Mouse (Mus musculus) frontal cortex, adult (tissue): ENCODE measurements around the gene Gm20388.

Experiments
- ATAC-seq: cut with Nextera tagmentation; 2 replicates; pipeline ENCODE4 v1.9.2; 2017; ENCODE audit warnings: mild to moderate bottlenecking, moderate library complexity, mixed read lengths; ENCODE audit not compliant: low TSS enrichment

The Gm20388 gene

GRCm38 (mm10) chr8:120291650-120292049 is 381.0 kb downstream of the Gm20388 start:
- no peak for ATAC-seq

- peak; percentile 32 for ATAC-seq
Observed at GRCm38 (mm10) chr8:120292316-120293107, 381.9 kb downstream of the Gm20388 start.

GRCm38 (mm10) chr8:120293421-120294357 is 383.0 kb downstream of the Gm20388 start:
- no peak for ATAC-seq

GRCm38 (mm10) chr8:120294982-120295870 is 384.6 kb downstream of the Gm20388 start:
- ATAC-seq: no peak

- ATAC-seq: no peak
Observed at GRCm38 (mm10) chr8:120297000-120297399, 386.4 kb downstream of the Gm20388 start.

GRCm38 (mm10) chr8:120298601-120299532 is 388.2 kb downstream of the Gm20388 start:
- ATAC-seq: no peak

- ATAC-seq: peak; percentile 83
Observed at GRCm38 (mm10) chr8:120300601-120301141, 390.0 kb downstream of the Gm20388 start.

- no peak for ATAC-seq
Observed at GRCm38 (mm10) chr8:120302941-120303675, 392.5 kb downstream of the Gm20388 start.

GRCm38 (mm10) chr8:120304097-120304496 is 393.5 kb downstream of the Gm20388 start:
- no peak; the same call in 1 of the 2 replicates for ATAC-seq

- ATAC-seq: no peak
Observed at GRCm38 (mm10) chr8:120305800-120306385, 395.3 kb downstream of the Gm20388 start.

GRCm38 (mm10) chr8:120307103-120307502 is 396.5 kb downstream of the Gm20388 start:
- ATAC-seq: no peak

- ATAC-seq: no peak
Observed at GRCm38 (mm10) chr8:120307528-120307927, 396.9 kb downstream of the Gm20388 start.

- no peak for ATAC-seq
Observed at GRCm38 (mm10) chr8:120308131-120308530, 397.5 kb downstream of the Gm20388 start.

- ATAC-seq: no peak
Observed at GRCm38 (mm10) chr8:120308553-120308952, 397.9 kb downstream of the Gm20388 start.

- no peak for ATAC-seq
Observed at GRCm38 (mm10) chr8:120309326-120309725, 398.7 kb downstream of the Gm20388 start.

GRCm38 (mm10) chr8:120310063-120310462 is 399.4 kb downstream of the Gm20388 start:
- no peak for ATAC-seq

GRCm38 (mm10) chr8:120312452-120312851 is 401.8 kb downstream of the Gm20388 start:
- ATAC-seq: no peak

GRCm38 (mm10) chr8:120313674-120314073 is 403.0 kb downstream of the Gm20388 start:
- ATAC-seq: no peak

GRCm38 (mm10) chr8:120314932-120315331 is 404.3 kb downstream of the Gm20388 start:
- no peak for ATAC-seq
